15 mouse cellular contexts compared by ENCODE assay signal in the genomic region with DNA sequence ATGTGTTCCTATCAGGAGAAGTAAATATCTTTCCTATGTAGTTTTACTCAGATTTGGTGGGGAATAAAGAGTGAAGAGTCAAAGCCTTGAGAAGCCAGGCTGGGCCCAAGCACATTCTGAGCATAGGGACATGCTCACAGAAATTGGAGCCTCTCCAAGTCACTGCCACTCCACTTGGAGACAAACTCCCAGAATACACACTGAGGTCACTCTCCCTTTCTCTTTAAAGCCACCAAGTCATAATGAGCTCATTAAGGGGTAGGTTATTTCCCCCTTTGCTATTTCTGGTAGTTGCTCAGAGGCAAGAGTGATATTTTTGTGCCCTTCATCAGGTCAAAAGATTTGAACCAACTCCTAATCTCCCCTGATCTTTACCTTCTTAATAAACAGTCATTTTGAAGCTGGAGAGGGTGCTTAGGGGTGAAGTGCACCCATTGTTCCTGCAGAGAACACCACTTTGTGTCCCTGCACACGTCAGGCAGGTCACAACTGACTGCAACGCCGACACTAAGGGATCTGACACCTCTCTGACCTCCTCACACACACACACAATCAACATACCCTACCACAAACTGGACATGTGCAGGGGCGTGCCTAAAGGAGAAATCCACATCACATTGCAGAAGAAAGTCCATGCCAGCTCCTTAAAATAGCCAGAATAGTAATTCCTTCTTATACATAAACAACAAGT. TPM values are rescaled to one million over a fixed set of nuclear protein-coding genes. Genes with fewer than 3 reads are reported as not detected.
DNase-seq lines count a peak whose midpoint lies in the region; ATAC-seq and TF ChIP-seq lines count a peak whose summit lies in the region.
"Had no signal": no experiment of that assay in that cellular context is flagged by ENCODE, and none has a peak within 500 bp of the region (broad histone marks: within the 10 kb centered on the region; RNA-seq: fewer than 3 reads in every experiment).

No protein-coding gene starts in this region.

- intact Hi-C loops in heart, postnatal 10 days (cut with DNase I), result no loop called here

- no peak overlapping the region for H3K9ac ChIP-seq in forebrain, embryonic 15.5 days (replicated peaks)
- H3K9ac ChIP-seq: forebrain, embryonic 13.5 days; limb, embryonic 13.5 days; midbrain, embryonic 13.5 days had no signal

- no peak for TF ChIP-seq POLR2A in brain, embryonic 14.5 days (IDR thresholded peaks at IDR 0.05; ENCODE audit: borderline replicate concordance, extremely low read depth, insufficient read depth, insufficient read length, poor library complexity, severe bottlenecking)
- no peak for TF ChIP-seq POLR2A in olfactory bulb, adult 2 months (IDR thresholded peaks at IDR 0.05; ENCODE audit: insufficient read depth, low read depth, low read length)

- no peak for ATAC-seq in forebrain, embryonic 15.5 days (replicated peaks)
- ATAC-seq: forebrain, embryonic 13.5 days; midbrain, embryonic 13.5 days had no signal

- WGBS in heart, embryonic 10.5 days, result 53% methylated on average over 4 of the region's 4 CpGs
- 70% methylated on average over 4 of the region's 4 CpGs for WGBS in olfactory bulb, adult 2 months
- 70% methylated on average over 4 of the region's 4 CpGs for WGBS in forebrain, embryonic 15.5 days

- no peak for DNase-seq in heart, embryonic 10.5 days (ENCODE audit: low spot score)
- DNase-seq in heart, adult 8-10 months (ENCODE audit: low spot score), result no peak
- peak; percentile 37 for DNase-seq in brain, embryonic 14.5 days (ENCODE audit: low read depth)
- DNase-seq in heart, postnatal 10 days, result peak; percentile 55 to 64
- DNase-seq in testis, postnatal 10 days (ENCODE audit: low spot score), result no peak
- DNase-seq: adrenal gland, postnatal 10 days; cerebellum, adult 8-10 months; gastrocnemius, postnatal 14 days; kidney, adult 8-10 months; thymus, postnatal 4 days had no signal

- H3K27ac ChIP-seq in heart, embryonic 10.5 days, result peak overlapping the region; percentile 79; the same call in 1 of the 2 replicates
- H3K27ac ChIP-seq in olfactory bulb, adult 2 months (ENCODE audit: insufficient read depth, low read depth, low read length), result peak overlapping the region; percentile 29; the same call in 1 of the 2 replicates
- H3K27ac ChIP-seq in forebrain, embryonic 15.5 days (replicated peaks), result no peak overlapping the region
- H3K27ac ChIP-seq: forebrain, embryonic 13.5 days; limb, embryonic 13.5 days; midbrain, embryonic 13.5 days had no signal

- H3K27me3 ChIP-seq in heart, embryonic 10.5 days (ENCODE audit: insufficient read depth, poor library complexity, severe bottlenecking), result no peaks in the 10 kb centered on the region
- no peaks in the 10 kb centered on the region for H3K27me3 ChIP-seq in forebrain, embryonic 15.5 days
- H3K27me3 ChIP-seq: forebrain, embryonic 13.5 days; limb, embryonic 13.5 days; midbrain, embryonic 13.5 days had no signal

- H3K9me3 ChIP-seq in heart, embryonic 10.5 days, result no peaks in the 10 kb centered on the region
- no peaks in the 10 kb centered on the region for H3K9me3 ChIP-seq in forebrain, embryonic 15.5 days
- H3K9me3 ChIP-seq: forebrain, embryonic 13.5 days; limb, embryonic 13.5 days; midbrain, embryonic 13.5 days had no signal

- no peak for TF ChIP-seq CTCF in brain, embryonic 14.5 days (IDR thresholded peaks at IDR 0.05; ENCODE audit: borderline replicate concordance, extremely low read depth, insufficient read depth, insufficient read length)
- no peak for TF ChIP-seq CTCF in olfactory bulb, adult 2 months (IDR thresholded peaks at IDR 0.05; ENCODE audit: insufficient read depth, low read depth, low read length)

- no peaks in the 10 kb centered on the region for H3K36me3 ChIP-seq in heart, embryonic 10.5 days
- H3K36me3 ChIP-seq in forebrain, embryonic 15.5 days, result no peaks in the 10 kb centered on the region
- H3K36me3 ChIP-seq: limb, embryonic 13.5 days; midbrain, embryonic 13.5 days had no signal

- H3K4me1 ChIP-seq in heart, embryonic 10.5 days, result peaks cover 16% of the 10 kb centered on the region; the same call in 1 of the 2 replicates
- H3K4me1 ChIP-seq in olfactory bulb, adult 2 months (ENCODE audit: control insufficient read depth, insufficient read depth, low read length), result peaks cover 2% of the 10 kb centered on the region
- H3K4me1 ChIP-seq in forebrain, embryonic 15.5 days, result no peaks in the 10 kb centered on the region
- H3K4me1 ChIP-seq: forebrain, embryonic 13.5 days; limb, embryonic 13.5 days; midbrain, embryonic 13.5 days had no signal

- H3K4me3 ChIP-seq in heart, embryonic 10.5 days, result no peak overlapping the region
- H3K4me3 ChIP-seq in olfactory bulb, adult 2 months (ENCODE audit: insufficient read depth, low read depth, low read length), result no peak overlapping the region
- no peak overlapping the region for H3K4me3 ChIP-seq in forebrain, embryonic 15.5 days
- H3K4me3 ChIP-seq: forebrain, embryonic 13.5 days; limb, embryonic 13.5 days; midbrain, embryonic 13.5 days had no signal

- H3K4me2 ChIP-seq in forebrain, embryonic 15.5 days (replicated peaks), result no peak overlapping the region
- H3K4me2 ChIP-seq: forebrain, embryonic 13.5 days; limb, embryonic 13.5 days; midbrain, embryonic 13.5 days had no signal

RNA-seq across cellular contexts. Expression of gene Map3k20, which starts 15.6 kb away (rescaled TPM):
- polyA plus RNA-seq in heart, embryonic 10.5 days (2016; fragmentation: Nextera tagmentation; extraction: Ambion mirVana), result 27.9 and 60.5 TPM in 2 replicates
- total RNA-seq in heart, adult 8-10 months (2022), result 100 to 1,000 TPM; 281 to 324 (median 299) TPM
- 4.9 and 6.4 TPM in 2 replicates for polyA plus RNA-seq in brain, embryonic 14.5 days (2012; rRNA removed)
- 100 to 1,000 TPM; 216 to 235 TPM for total RNA-seq in heart, postnatal 10 days (2021)
- polyA plus RNA-seq in olfactory bulb, adult 2 months (2012; ENCODE audit: insufficient read depth, insufficient read length, low replicate concordance, missing spikeins), result 45.5 TPM in 1 of 2 replicates, not detected in the other
- polyA plus RNA-seq in forebrain, embryonic 15.5 days (2015; fragmentation: Nextera tagmentation; extraction: Ambion mirVana), result 3.9 and 4.7 TPM in 2 replicates

Comparison
In these comparisons a context has a peak if more than half of its experiments do, and no peak if none do; other contexts are left out.
1. DNase-seq: peak in brain, embryonic 14.5 days (single experiment) and heart, postnatal 10 days (2 of 2); none in heart, embryonic 10.5 days (single experiment), heart, adult 8-10 months (single experiment) and testis, postnatal 10 days (single experiment).